Mouse (Mus musculus) kidney, postnatal 0 days (tissue): ENCODE data around the gene Pdcd7. TPM values are rescaled to one million over a fixed set of nuclear protein-coding genes. Genes with fewer than 3 reads are reported as not detected.

Experiments used
- ATAC-seq: fragments of 200-750 bp; cut with Nextera tagmentation; replicated peaks from 2 replicates; pipeline ENCODE4 v1.8.0; 2017; ENCODE audit warnings: low read depth, moderate number of reproducible peaks, moderate TSS enrichment, moderate library complexity; ENCODE audit not compliant: low FRiP score
- DNase-seq: peaks from one replicate; pipeline ENCODE4 v3.0.0-alpha.2; 2016; ENCODE audit warnings: low spot score
- H3K27ac ChIP-seq: fragments of 300-500 bp; sonication (generic); 2 replicates; pipeline ENCODE4 v1.5.1; 2014; ENCODE audit warnings: mild to moderate bottlenecking
- H3K27me3 ChIP-seq: fragments of 300-500 bp; sonication (generic); 2 replicates; pipeline ENCODE4 v1.6.1; 2014; ENCODE audit warnings: low read length, mixed read lengths; ENCODE audit not compliant: insufficient read depth
- H3K36me3 ChIP-seq: fragments of 300-500 bp; sonication (generic); 2 replicates; pipeline ENCODE4 v1.6.1; 2014; ENCODE audit warnings: low read length, mixed read lengths; ENCODE audit not compliant: insufficient read depth
- H3K4me1 ChIP-seq: fragments of 300-500 bp; sonication (generic); replicated peaks from 2 replicates; pipeline ENCODE4 v1.6.1; 2014; ENCODE audit warnings: antibody characterized with exemption, low read length, mixed read lengths; ENCODE audit not compliant: insufficient read depth
- H3K4me2 ChIP-seq: fragments of 300-500 bp; sonication (generic); 2 replicates; pipeline ENCODE4 v1.6.1; 2014; ENCODE audit warnings: mild to moderate bottlenecking, low read length, moderate library complexity, mixed read lengths
- H3K4me3 ChIP-seq: fragments of 300-500 bp; sonication (generic); replicated peaks from 2 replicates; pipeline ENCODE4 v1.5.1; 2014; ENCODE audit warnings: low read depth, low read length
- H3K9ac ChIP-seq: fragments of 300-500 bp; sonication (generic); 2 replicates; pipeline ENCODE4 v1.6.1; 2014; ENCODE audit warnings: low read depth, low read length
- H3K9me3 ChIP-seq: fragments of 300-500 bp; sonication (generic); replicated peaks from 2 replicates; pipeline ENCODE4 v1.6.1; 2016; ENCODE audit warnings: low read length, inconsistent platforms, mixed read lengths
- CTCF ChIP-seq: IDR thresholded peaks from 2 replicates; pipeline ENCODE4 v1.5.1; 2016; ENCODE audit warnings: antibody characterized with exemption, low read depth, mild to moderate bottlenecking, moderate library complexity
- WGBS: fragments of 180-500 bp; shearing (Covaris S2); extraction: QIAGEN DNeasy Blood & Tissue Kit; methylation state at CpG from one replicate; pipeline ENCODE4 v1.1.7; 2014; 5-methylcytosine and 5-hydroxymethylcytosine counted together
- polyA plus RNA-seq: library from polyadenylated mRNA; unstranded; fragments of >200 nt; fragmentation: Nextera tagmentation; extraction: Ambion mirVana; gene quantifications from 2 replicates; pipeline ENCODE4 v1.2.1, GENCODE M21; 2015

Gene Pdcd7
- polyA plus RNA-seq, 1 experiment from 2014 or later, result 10.3 TPM

DNA sequence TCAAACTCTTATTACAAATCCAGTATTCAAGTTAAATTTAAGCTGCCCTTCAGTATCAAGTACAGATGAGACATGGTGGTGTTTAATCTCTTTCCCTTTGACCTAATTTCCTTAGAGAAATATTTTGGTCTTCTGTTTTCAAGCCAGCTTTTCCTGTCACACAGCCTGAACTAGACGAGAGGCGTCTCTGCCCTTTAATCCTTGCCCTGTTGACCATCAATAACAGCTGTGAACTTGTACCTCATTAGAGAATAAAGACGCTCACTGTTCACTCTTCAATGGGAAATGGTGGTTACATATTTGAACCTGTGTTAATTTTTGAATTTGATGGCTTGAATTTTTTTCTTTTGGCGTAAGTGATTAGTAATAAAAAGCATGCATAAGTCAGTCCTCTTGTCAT lies 41.6 kb upstream of the Pdcd7 start:
- Histone ChIP-seq H3K9ac (no peak overlapping the region), H3K27ac (no peak overlapping the region), H3K4me3 (no peak overlapping the region), H3K9me3 (no peaks in the 10 kb centered on the region), H3K4me2 (no peak overlapping the region), H3K36me3 (peaks cover 37% of the 10 kb centered on the region), H3K4me1 (no peaks in the 10 kb centered on the region), H3K27me3 (no peaks in the 10 kb centered on the region)
- DNase-seq, result peak; percentile 17
- TF ChIP-seq CTCF, result no peak
- WGBS, result 59% methylated on average over 4 of the region's 4 CpGs
- no peak for ATAC-seq

DNA sequence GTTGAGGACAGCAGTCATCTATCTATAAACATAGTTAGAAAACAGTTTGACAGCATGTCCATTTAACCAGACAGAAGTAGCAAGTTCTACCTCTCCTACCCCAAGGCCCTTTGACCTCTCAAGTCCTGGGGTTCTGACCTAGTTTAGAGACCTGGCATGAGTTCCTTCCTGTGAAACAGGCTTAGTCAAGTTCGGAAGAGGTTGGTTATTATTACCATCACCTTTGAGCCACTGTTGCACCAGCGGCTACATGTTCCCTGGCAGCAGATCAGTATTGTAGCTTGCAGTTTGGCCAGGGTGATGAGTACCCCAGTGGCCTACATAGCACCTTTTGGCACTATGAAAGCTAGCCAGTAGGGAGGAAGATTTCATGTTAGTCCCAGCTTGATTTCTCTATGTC lies 39.2 kb upstream of the Pdcd7 start:
- WGBS, result 91% methylated on average over 2 of the region's 2 CpGs
- DNase-seq, result no peak
- H3K4me2 ChIP-seq, result no peak overlapping the region
- H3K4me1 ChIP-seq, result no peaks in the 10 kb centered on the region
- no peak overlapping the region for H3K4me3 ChIP-seq
- no peak overlapping the region for H3K9ac ChIP-seq
- no peak for TF ChIP-seq CTCF
- H3K36me3 ChIP-seq, result peaks cover 39% of the 10 kb centered on the region
- H3K27ac ChIP-seq, result no peak overlapping the region
- no peaks in the 10 kb centered on the region for H3K27me3 ChIP-seq
- no peaks in the 10 kb centered on the region for H3K9me3 ChIP-seq
- no peak for ATAC-seq

DNA sequence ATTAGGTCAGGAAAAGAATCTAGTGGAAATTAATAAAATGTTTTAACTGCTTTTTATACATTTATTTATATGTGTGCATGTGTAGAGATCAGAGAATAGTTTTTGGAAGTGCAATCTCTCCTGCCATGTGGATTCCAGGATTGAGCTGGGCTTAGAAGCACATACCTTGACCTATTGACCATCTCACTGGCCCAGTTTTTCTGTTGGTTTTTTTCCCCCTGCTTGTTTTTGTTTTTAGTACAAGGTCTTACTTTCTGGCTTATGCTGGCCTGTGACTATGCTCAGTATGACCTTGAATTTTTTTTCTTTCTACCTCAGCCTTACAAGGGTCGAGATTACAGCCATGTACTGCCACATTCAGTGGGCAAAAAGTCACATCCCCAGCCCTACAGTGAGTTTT lies 37.9 kb upstream of the Pdcd7 start:
- H3K27ac ChIP-seq, result no peak overlapping the region
- TF ChIP-seq CTCF, result no peak
- H3K36me3 ChIP-seq, result peaks cover 37% of the 10 kb centered on the region
- no peak overlapping the region for H3K4me2 ChIP-seq
- WGBS, result 83% methylated on average over 1 of the region's 1 CpGs
- ATAC-seq, result no peak
- no peak for DNase-seq
- H3K27me3 ChIP-seq, result no peaks in the 10 kb centered on the region
- no peak overlapping the region for H3K9ac ChIP-seq
- H3K4me3 ChIP-seq, result no peak overlapping the region
- no peaks in the 10 kb centered on the region for H3K9me3 ChIP-seq
- no peaks in the 10 kb centered on the region for H3K4me1 ChIP-seq

DNA sequence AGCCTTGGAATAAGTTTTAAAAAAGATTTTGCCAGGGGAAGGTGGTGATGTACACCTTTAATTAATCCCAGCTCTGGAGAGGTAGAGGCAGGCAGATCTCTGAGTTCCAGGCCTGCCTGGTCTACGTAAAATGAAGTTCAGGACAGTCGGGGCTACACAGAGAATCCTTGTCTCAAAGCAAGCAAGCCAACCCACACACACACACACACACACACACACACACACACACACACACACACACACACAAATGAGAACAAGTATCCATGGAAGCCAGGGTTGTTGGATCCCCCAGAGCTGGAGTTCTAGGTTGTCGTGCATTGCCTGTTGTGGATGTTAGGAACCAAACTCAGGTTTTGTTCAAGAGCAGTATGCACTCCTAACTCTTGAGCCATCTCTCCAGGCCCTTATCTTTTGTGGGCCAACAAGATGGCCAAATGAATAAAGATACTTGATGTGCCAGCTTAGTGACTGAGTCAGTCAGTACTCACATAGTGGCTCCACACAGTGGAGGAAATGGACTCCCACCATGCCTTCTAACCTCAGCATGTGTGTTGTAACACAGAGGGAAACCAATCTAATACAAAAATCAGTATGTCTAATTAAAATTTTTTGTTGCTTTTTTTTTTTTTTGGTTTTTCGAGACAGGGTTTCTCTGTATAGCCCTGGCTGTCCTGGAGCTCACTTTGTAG lies 33.1 kb upstream of the Pdcd7 start:
- Histone ChIP-seq H3K27me3 (no peaks in the 10 kb centered on the region), H3K27ac (no peak overlapping the region), H3K4me3 (no peak overlapping the region), H3K4me2 (no peak overlapping the region), H3K36me3 (peaks cover 50% of the 10 kb centered on the region), H3K9me3 (no peaks in the 10 kb centered on the region), H3K9ac (no peak overlapping the region), H3K4me1 (no peaks in the 10 kb centered on the region)
- TF ChIP-seq CTCF, result no peak
- no peak for ATAC-seq
- DNase-seq, result no peak
- WGBS, result 94% methylated on average over 4 of the region's 4 CpGs

DNA sequence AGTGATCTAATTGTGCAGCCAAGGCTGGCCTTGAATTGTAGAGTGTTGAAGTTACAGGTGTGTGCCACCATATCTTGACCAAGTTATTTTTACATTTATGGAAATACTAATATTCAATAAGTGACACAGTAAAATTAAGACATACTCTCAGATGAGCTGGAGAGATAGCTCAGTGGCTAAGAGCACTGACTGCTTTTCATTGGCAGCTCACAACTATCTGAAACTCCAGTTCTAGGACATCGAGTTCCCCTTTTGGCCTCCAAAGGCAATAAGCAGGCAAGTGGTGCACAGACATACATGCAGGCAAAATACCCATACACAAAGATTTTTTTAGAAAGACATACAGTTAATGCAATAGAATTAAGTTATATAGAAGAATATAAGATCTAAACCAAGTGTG lies 32.1 kb upstream of the Pdcd7 start:
- Histone ChIP-seq H3K9ac (no peak overlapping the region), H3K4me3 (no peak overlapping the region), H3K36me3 (peaks cover 49% of the 10 kb centered on the region), H3K4me2 (no peak overlapping the region), H3K27ac (no peak overlapping the region), H3K4me1 (no peaks in the 10 kb centered on the region), H3K27me3 (no peaks in the 10 kb centered on the region), H3K9me3 (no peaks in the 10 kb centered on the region)
- no peak for TF ChIP-seq CTCF
- DNase-seq (no peak), ATAC-seq (no peak)
- 97% methylated on average over 1 of the region's 1 CpGs for WGBS

DNA sequence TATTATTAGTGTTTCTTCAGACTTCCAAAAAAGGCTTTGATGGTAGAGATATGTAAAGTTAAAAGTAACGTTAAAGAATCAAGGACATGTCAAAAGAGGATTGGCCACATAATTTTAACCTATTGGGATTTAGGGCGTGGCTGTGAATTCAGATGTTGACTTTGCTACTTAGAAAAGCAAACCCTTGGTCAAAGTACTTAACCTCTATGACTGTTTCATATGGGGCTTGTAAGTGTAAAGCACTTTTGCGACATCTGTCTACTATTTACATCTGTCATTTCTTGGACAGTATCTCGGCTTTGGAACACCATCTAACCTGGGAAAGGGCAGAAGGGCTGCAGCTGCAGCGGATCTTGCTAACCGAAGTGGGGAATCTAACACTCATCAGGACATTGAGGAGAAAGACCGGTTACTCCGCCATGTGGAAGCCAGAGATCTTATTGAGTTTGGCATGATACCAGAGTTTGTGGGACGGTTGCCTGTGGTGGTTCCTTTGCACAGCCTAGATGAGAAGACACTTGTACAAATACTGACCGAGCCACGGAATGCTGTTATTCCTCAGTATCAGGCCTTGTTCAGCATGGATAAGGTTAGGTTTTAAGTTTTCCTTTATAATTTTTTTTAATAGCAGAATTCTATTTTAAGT lies 23.5 kb upstream of the Pdcd7 start:
- no peak for DNase-seq
- Histone ChIP-seq H3K36me3 (peaks cover 43% of the 10 kb centered on the region), H3K4me1 (no peaks in the 10 kb centered on the region), H3K27ac (no peak overlapping the region), H3K4me3 (no peak overlapping the region), H3K27me3 (no peaks in the 10 kb centered on the region), H3K9me3 (no peaks in the 10 kb centered on the region), H3K4me2 (no peak overlapping the region), H3K9ac (no peak overlapping the region)
- TF ChIP-seq CTCF, result no peak
- no peak for ATAC-seq
- 77% methylated on average over 11 of the region's 11 CpGs for WGBS
